Mouse (Mus musculus) small intestine, adult 2 months (tissue): Measurements from ENCODE around the gene Praf2. TPM values are rescaled to one million over a fixed set of nuclear protein-coding genes. Genes with fewer than 3 reads are reported as not detected.
A peak's percentile ranks its signal among the peaks of the same experiment; 100 is the strongest.

ENCODE experiments used
- H3K27ac ChIP-seq: fragments of 200-500 bp; 2 replicates; pipeline ENCODE4 v1.5.1; 2012; ENCODE audit warnings: low read depth, low read length, control low read depth, inconsistent platforms; ENCODE audit not compliant: insufficient read depth
- H3K27me3 ChIP-seq: fragments of 200-500 bp; 2 replicates; pipeline ENCODE4 v1.6.1; 2012; ENCODE audit warnings: mild to moderate bottlenecking, moderate library complexity, low read length, inconsistent platforms; ENCODE audit not compliant: control insufficient read depth, insufficient read depth
- H3K36me3 ChIP-seq: fragments of 200-500 bp; 2 replicates; pipeline ENCODE4 v1.6.1; 2012; ENCODE audit warnings: mild to moderate bottlenecking, low read length, control low read depth, inconsistent platforms; ENCODE audit not compliant: control insufficient read depth, insufficient read depth
- H3K4me1 ChIP-seq: fragments of 200-500 bp; 2 replicates; pipeline ENCODE4 v1.6.1; 2012; ENCODE audit warnings: low read length, inconsistent platforms, mixed read lengths; ENCODE audit not compliant: control insufficient read depth, insufficient read depth, insufficient read length
- H3K4me3 ChIP-seq: fragments of 200-500 bp; 2 replicates; pipeline ENCODE4 v1.5.1; 2012; ENCODE audit warnings: low read depth, mild to moderate bottlenecking, control low read depth, inconsistent platforms, low read length, moderate library complexity
- CTCF ChIP-seq: fragments of 200-500 bp; IDR thresholded peaks from 2 replicates; pipeline ENCODE4 v1.5.1; 2012; ENCODE audit warnings: low read depth, mild to moderate bottlenecking, control low read depth, inconsistent platforms, low read length, moderate library complexity, mixed read lengths; ENCODE audit not compliant: insufficient replicate concordance, insufficient read length; ENCODE audit errors: extremely low read depth
- POLR2A ChIP-seq: fragments of 200-500 bp; IDR thresholded peaks from 2 replicates; pipeline ENCODE4 v1.6.1; 2012; ENCODE audit warnings: low read depth, mild to moderate bottlenecking, control low read depth, inconsistent platforms, low read length, moderate library complexity
- WGBS: fragments of 180-500 bp; shearing (Covaris S2); methylation state at CpG from one replicate; pipeline ENCODE4 v1.1.7; 2018; 5-methylcytosine and 5-hydroxymethylcytosine counted together
- polyA plus RNA-seq: library from polyadenylated mRNA; depleted of rRNA; stranded (reverse); fragments of >200 nt; gene quantifications from 2 replicates; pipeline ENCODE4 v1.2.3, GENCODE M21; 2012

Gene Praf2
- polyA plus RNA-seq, 1 experiment, result 46.2 TPM

DNA sequence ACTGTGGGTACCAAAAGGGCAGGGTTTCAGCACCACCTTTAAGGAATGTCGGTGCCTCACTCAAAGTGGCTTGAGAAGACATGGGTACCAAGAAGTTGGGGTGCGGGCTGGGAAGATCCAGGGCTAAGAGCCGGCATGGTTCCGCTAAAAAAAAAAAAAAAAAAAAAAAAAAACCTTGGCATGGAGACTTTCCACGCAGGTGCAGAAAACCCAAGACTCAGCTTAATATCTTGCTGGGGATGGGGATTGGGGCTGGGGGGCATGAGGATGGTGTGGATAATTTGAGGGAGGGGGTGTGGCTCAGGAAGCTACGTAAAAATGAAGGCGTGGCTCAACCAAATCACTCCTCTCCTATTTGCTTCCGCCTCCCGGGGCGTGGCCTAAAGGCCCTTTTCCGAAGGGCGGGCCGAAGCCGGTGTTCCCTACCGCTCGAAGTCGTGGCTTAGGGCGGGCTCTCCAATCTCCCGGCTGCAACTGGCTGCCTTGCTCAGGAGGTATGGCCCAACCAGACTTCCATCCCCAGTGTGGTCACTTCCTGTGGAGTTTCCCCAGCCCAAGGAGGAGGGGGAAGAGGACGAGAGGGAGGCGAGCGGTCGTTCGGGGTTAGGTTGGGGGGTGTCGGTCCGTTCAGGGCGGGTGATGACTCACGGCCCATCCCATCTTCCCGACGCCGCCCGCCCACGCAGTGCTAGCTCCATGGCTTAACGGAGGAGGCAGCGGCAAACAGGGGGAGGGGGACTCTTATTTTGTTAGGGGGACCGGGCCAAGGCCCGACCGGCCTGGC lies 34.1 kb downstream of the Praf2 start, which contains the start of gene Tfe3:
Tfe3 (plus strand) TSS at position 424 of the 784 bp plus-strand sequence.
- Histone ChIP-seq H3K36me3 (peaks cover 10% of the 10 kb centered on the region), H3K27ac (peak within 1 kb of the TSS; percentile 86), H3K27me3 (no peaks in the 10 kb centered on the region), H3K4me3 (peak within 1 kb of the TSS; percentile 98), H3K4me1 (peaks cover 2% of the 10 kb centered on the region; the same call in 1 of the 2 replicates)
- WGBS, result 14% methylated on average over 38 of the region's 38 CpGs
- no peak for TF ChIP-seq CTCF
- peak; percentile 30; the same call in 1 of the 2 replicates for TF ChIP-seq POLR2A

DNA sequence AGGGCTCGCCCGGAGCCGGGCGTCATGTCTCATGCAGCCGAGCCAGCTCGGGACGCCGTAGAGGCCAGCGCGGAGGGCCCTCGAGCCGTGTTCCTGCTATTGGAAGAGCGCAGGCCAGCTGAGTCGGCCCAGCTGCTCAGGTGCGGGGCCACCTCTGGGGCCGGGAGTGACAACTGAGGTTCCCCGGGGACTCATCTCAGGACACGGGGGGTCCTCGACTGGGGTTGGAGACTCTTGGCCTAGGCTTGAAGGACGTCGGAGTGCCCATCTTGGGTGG lies 34.6 kb downstream of the Praf2 start:
- TF ChIP-seq CTCF (no peak), POLR2A (no peak)
- 14% methylated on average over 21 of the region's 21 CpGs for WGBS
- peaks cover 2% of the 10 kb centered on the region; the same call in 1 of the 2 replicates for H3K4me1 ChIP-seq
- no peaks in the 10 kb centered on the region for H3K27me3 ChIP-seq
- H3K27ac ChIP-seq, result peak overlapping the region; percentile 86
- H3K36me3 ChIP-seq, result peaks cover 16% of the 10 kb centered on the region
- peak overlapping the region; percentile 98 for H3K4me3 ChIP-seq

DNA sequence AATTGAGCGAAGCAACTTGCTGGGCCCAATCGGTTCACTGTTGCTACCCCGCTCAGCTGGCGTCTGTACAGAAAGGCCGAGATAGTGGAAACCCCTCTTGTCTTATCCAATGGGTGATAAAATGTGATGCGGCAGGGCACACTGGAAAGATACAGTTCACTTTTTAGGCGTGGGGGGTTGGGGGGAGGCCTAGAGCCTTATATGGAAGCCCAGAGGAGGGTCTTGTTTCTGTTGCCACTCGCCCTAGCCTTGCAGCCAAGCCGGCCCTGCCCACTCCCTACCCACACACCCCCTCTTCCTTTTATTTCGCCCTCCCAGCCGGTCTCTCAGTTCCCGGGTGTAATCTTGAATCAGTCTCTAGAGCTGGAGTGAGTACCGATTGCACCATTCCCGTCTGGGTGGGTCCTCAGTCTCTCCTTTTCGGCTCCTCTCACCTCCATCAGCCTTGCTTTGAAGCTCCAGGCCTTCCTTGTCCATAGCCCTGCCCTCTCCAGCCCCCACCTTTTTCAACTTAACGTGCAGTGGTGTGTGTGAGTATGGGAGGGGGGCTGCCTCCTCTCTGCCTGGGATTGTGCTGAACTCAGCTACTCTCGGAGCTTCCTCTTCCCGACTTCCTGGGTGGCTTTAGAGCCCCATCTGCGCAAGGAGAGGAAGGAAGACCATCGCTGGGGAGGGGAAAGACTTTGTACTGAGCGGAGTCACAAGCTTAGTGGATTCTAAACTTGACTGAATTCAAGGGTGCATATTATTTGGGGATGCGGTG lies 35.6 kb downstream of the Praf2 start:
- TF ChIP-seq CTCF, result no peak
- TF ChIP-seq POLR2A, result no peak
- Histone ChIP-seq H3K4me3 (peak overlapping the region; percentile 98), H3K27me3 (no peaks in the 10 kb centered on the region), H3K36me3 (peaks cover 22% of the 10 kb centered on the region), H3K27ac (peak overlapping the region; percentile 86), H3K4me1 (peaks cover 2% of the 10 kb centered on the region; the same call in 1 of the 2 replicates)
- WGBS, result 13% methylated on average over 22 of the region's 22 CpGs

DNA sequence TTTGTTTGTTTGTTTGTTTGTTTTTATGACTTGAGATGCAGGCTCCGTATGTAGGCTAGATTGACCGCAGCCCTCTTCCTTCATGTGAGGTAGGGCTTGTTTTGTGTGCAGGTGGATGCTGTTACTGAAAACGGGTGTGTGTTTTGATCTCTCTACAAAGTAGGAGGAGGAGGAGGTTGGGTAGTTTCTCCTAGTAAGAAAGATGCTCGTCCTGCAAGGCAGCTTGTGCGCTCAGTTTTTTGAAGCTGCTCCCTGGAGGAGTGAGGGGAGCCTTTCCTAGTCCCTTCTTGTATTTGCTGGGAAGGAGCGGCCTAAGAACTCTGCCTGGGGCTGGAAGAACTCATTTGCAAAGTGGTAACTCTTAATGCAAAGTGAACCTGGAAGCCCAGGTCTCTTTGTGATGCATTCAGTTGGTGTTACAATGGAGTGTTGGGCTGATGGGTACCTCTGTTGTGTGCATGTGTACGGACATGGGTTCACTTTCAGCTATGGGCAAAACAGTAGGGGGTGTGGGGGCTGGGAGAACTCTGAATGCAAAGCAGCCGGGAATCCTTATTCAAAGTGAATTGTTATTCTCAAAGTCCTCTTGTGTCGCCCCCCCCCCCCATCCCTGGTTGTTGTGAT lies 36.5 kb downstream of the Praf2 start:
- no peak overlapping the region for H3K4me3 ChIP-seq

DNA sequence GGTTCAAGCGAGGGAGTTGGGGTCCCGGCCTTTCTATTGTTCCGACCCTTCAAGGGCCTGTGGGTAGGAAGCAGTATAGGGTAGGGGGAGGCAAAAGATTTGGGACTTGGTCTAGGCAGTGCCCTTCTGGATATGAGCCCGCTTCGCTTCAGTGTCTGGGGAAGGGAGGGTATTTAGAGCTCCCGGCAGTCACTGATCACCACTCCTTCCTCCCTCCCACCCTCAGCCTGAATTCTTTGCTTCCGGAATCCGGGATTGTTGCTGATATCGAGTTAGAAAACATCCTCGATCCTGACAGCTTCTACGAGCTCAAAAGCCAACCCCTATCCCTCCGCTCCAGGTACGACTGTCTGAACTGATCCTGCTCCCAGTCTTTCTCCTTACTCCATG lies 37.0 kb downstream of the Praf2 start:
- H3K4me1 ChIP-seq, result peaks cover 2% of the 10 kb centered on the region; the same call in 1 of the 2 replicates

More for the DNA sequence above, 36.5 kb downstream of the Praf2 start:
- no peaks in the 10 kb centered on the region for H3K27me3 ChIP-seq
- peaks cover 2% of the 10 kb centered on the region; the same call in 1 of the 2 replicates for H3K4me1 ChIP-seq
- no peak overlapping the region for H3K27ac ChIP-seq
- H3K36me3 ChIP-seq, result peaks cover 27% of the 10 kb centered on the region
- 47% methylated on average over 9 of the region's 9 CpGs for WGBS
- TF ChIP-seq POLR2A (no peak), CTCF (no peak)

DNA sequence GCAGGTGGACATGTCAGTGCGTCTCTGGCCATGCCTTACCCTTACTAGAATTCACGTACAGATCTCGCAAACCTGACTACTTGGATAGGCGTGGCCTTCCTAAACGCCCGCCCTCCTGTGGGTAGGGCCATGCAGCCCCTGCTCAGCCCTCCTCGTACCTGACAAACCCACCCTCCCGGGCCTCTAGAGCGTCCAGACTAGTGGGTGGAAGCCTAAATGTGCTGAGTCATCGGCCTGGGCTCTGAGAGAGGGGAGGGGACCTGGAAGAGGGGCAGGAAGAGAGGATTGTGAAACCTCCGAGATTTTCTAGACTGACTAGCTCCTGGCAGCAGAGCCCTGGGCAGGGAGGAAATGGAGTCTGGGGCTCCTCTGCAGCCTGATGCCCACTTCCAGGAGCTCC lies 37.5 kb downstream of the Praf2 start:
- Histone ChIP-seq H3K27ac (no peak overlapping the region), H3K36me3 (peaks cover 33% of the 10 kb centered on the region), H3K27me3 (no peaks in the 10 kb centered on the region), H3K4me1 (peaks cover 2% of the 10 kb centered on the region; the same call in 1 of the 2 replicates), H3K4me3 (peak overlapping the region; percentile 14)
- TF ChIP-seq POLR2A (no peak), CTCF (no peak)
- WGBS, result 30% methylated on average over 11 of the region's 11 CpGs

More for the DNA sequence above, 37.0 kb downstream of the Praf2 start:
- 42% methylated on average over 13 of the region's 13 CpGs for WGBS
- Histone ChIP-seq H3K27ac (no peak overlapping the region), H3K36me3 (peaks cover 31% of the 10 kb centered on the region), H3K27me3 (no peaks in the 10 kb centered on the region), H3K4me3 (peak overlapping the region; percentile 14)
- TF ChIP-seq POLR2A (no peak), CTCF (no peak)

DNA sequence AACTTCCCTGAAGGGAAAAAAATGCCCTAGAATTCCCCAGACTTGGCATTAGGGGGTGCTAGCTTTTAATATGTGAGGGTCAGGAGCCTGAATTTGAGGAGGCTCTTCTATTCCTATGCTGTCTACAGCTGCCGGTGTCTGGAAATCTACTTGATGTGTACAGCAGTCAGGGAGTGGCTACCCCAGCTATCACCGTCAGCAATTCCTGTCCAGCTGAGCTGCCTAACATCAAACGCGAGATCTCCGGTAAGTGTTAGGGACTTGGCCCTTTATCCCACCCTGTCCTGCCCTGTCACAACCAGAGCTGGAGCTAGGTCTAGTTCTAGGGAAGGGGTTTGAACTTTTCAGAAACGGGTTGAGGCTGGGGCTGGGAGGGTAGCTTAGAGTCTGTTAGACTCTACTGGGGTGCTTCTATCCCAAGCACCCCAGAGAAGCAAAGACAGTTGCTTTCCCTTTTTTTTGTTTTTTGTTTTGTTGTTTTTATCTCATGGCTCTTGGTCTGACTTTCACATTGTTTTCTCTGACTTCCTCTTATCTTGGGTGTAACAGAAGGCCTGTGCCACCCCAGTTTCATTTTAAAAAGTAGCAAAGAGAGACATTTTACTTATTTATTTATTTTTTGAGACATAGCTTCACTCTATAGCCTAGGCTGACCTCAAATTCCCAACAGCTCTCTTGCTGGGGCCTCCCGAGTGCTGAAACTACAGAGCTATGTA lies 41.2 kb downstream of the Praf2 start:
- Histone ChIP-seq H3K4me1 (0 out of 2 replicates have a peak, but pooled peaks cover 2% of the 10 kb centered on the region), H3K4me3 (no peak overlapping the region), H3K36me3 (peaks cover 58% of the 10 kb centered on the region), H3K27me3 (no peaks in the 10 kb centered on the region), H3K27ac (no peak overlapping the region)
- no peak for TF ChIP-seq POLR2A
- no peak for TF ChIP-seq CTCF
- WGBS, result 91% methylated on average over 7 of the region's 7 CpGs
